Mouse (Mus musculus) heart, embryonic 14.5 days (tissue): ENCODE measurements at regions not wholly inside any gene's neighbourhood (a gene's known extent, or its start where the extent isn't known, plus 50 kb on each side); places are given as distances from the start of the nearest gene placed in this dataset.

Source experiments
- ATAC-seq: fragments of 200-750 bp; cut with Nextera tagmentation; 2 replicates; pipeline ENCODE4 v1.8.0; 2017; ENCODE audit warnings: low read depth, moderate TSS enrichment; ENCODE audit not compliant: insufficient number of reproducible peaks, insufficient read depth, low FRiP score
- H3K27ac ChIP-seq, 2 experiments: fragments of 200-500 bp in 1 of 2; fragments of 300-500 bp in 1 of 2; sonication (generic) in 1 of 2; replicated peaks in 1 of 2; 2 replicates each; pipeline ENCODE4 v1.5.1; 2012 to 2014; ENCODE audit warnings: low read depth in 2 of 2, low read length in 2 of 2, control low read depth in 1 of 2, mild to moderate bottlenecking in 1 of 2, mixed read lengths in 1 of 2; ENCODE audit not compliant: control insufficient read depth in 1 of 2, insufficient read depth in 1 of 2
- H3K27me3 ChIP-seq: fragments of 300-500 bp; sonication (generic); 2 replicates; pipeline ENCODE4 v1.6.1; 2014; ENCODE audit warnings: mild to moderate bottlenecking, low read length, control low read depth; ENCODE audit not compliant: control insufficient read depth, insufficient read depth
- H3K36me3 ChIP-seq: fragments of 300-500 bp; sonication (generic); 2 replicates; pipeline ENCODE4 v1.6.1; 2014; ENCODE audit warnings: mild to moderate bottlenecking, control low read depth, low read length, mixed read lengths; ENCODE audit not compliant: control insufficient read depth, insufficient read depth
- H3K4me1 ChIP-seq, 2 experiments: fragments of 200-500 bp in 1 of 2; fragments of 300-500 bp in 1 of 2; sonication (generic) in 1 of 2; 2 replicates each; pipeline ENCODE4 v1.6.1; 2012 to 2014; ENCODE audit warnings: low read length in 2 of 2, control low read depth in 1 of 2, mixed read lengths in 1 of 2; ENCODE audit not compliant: control insufficient read depth in 2 of 2, insufficient read depth in 2 of 2
- H3K4me2 ChIP-seq: fragments of 300-500 bp; sonication (generic); 2 replicates; pipeline ENCODE4 v1.6.1; 2014; ENCODE audit warnings: mild to moderate bottlenecking, low read length
- H3K4me3 ChIP-seq, 2 experiments: fragments of 200-500 bp in 1 of 2; fragments of 300-500 bp in 1 of 2; sonication (generic) in 1 of 2; 2 replicates each; pipeline ENCODE4 v1.5.1; 2012 to 2014; ENCODE audit warnings: low read length in 2 of 2, mild to moderate bottlenecking in 2 of 2, control low read depth in 1 of 2, low read depth in 1 of 2, moderate library complexity in 1 of 2; ENCODE audit not compliant: control insufficient read depth in 1 of 2, insufficient read depth in 1 of 2
- H3K9ac ChIP-seq: fragments of 300-500 bp; sonication (generic); 2 replicates; pipeline ENCODE4 v1.6.1; 2014; ENCODE audit warnings: mild to moderate bottlenecking, low read length
- H3K9me3 ChIP-seq: fragments of 300-500 bp; sonication (generic); 2 replicates; pipeline ENCODE4 v1.6.1; 2016; ENCODE audit warnings: low read length, control low read depth; ENCODE audit not compliant: control insufficient read depth
- WGBS: fragments of 180-500 bp; shearing (Covaris S2); extraction: QIAGEN DNeasy Blood & Tissue Kit; methylation state at CpG from one replicate; pipeline ENCODE4 v1.1.7; 2014; 5-methylcytosine and 5-hydroxymethylcytosine counted together

DNA sequence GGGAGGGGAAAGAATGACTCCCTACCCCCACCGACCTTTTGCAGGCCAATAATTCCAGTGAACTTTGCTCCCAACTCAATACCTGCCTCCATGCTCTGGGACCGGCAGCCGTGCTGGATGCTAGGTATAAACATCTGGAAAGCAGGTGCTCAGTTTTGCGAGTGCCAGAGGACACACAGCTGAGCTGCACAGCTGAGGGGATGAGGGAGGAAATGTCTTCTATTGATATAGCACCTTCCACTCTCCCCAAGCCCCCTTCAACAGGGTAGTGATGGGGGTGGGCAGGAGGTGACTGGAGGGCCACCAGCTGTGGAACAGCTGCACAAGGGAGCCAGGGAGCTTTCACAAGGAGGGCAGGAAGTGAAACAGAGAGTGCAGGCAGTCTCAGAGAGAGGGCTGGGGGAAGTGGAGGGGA, 421.8 kb downstream of the Tns1 start:
- no peak overlapping the region for H3K27ac ChIP-seq
- 0 out of 2 replicates have a peak, but pooled peaks cover 4% of the 10 kb centered on the region for H3K9me3 ChIP-seq
- no peaks in the 10 kb centered on the region for H3K36me3 ChIP-seq
- no peaks in the 10 kb centered on the region for H3K27me3 ChIP-seq
- no peak overlapping the region for H3K4me2 ChIP-seq
- H3K4me3 ChIP-seq, result no peak overlapping the region
- no peak overlapping the region for H3K9ac ChIP-seq
- no peak for ATAC-seq
- WGBS, result 57% methylated on average over 4 of the region's 4 CpGs
- peaks cover 0 to 3% of the 10 kb centered on the region in 2 experiments; a peak in 1 of 4 replicates for H3K4me1 ChIP-seq

GRCm38 (mm10) chr1:73693537-73693936, 430.7 kb downstream of the Tns1 start:
- Histone ChIP-seq H3K9me3 (no peaks in the 10 kb centered on the region), H3K4me1 (no peaks in the 10 kb centered on the region), H3K4me3 (no peak overlapping the region), H3K27me3 (no peaks in the 10 kb centered on the region), H3K27ac (no peak overlapping the region), H3K9ac (no peak overlapping the region), H3K36me3 (no peaks in the 10 kb centered on the region), H3K4me2 (no peak overlapping the region)
- WGBS, result 77% methylated on average over 2 of the region's 2 CpGs
- ATAC-seq, result peak; percentile 39; the same call in 1 of the 2 replicates

- 76% methylated on average over 4 of the region's 4 CpGs for WGBS
- H3K9me3 ChIP-seq, result no peaks in the 10 kb centered on the region
- no peak overlapping the region for H3K9ac ChIP-seq
- no peak overlapping the region for H3K4me2 ChIP-seq
- H3K27me3 ChIP-seq, result no peaks in the 10 kb centered on the region
- H3K4me1 ChIP-seq, result no peaks in the 10 kb centered on the region; a peak in 1 of 4 replicates
- H3K27ac ChIP-seq, result no peak overlapping the region
- H3K4me3 ChIP-seq, result no peak overlapping the region
- ATAC-seq, result no peak
- no peaks in the 10 kb centered on the region for H3K36me3 ChIP-seq
These were observed 438.5 kb downstream of the Tns1 start for GRCm38 (mm10) chr1:73685734-73686133.

DNA sequence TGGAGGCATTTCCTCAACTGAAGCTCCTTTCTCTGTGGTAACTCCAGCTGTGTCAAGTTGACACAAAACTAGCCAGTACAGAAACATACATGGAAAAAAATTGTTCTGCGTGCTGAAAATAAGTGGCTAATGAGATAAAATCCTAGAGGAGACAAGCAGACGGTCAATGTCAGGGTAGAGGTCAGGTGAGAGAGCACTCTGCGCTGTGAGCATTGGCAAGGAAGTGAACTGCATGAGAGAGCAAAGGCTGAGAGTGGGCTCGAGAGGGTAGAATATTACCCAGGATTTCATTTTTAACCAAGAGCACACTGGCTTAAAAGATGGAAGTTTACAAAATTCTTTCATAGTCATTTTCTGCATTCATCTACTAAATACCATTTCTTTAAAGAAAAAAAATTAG, 439.2 kb downstream of the Tns1 start:
- ATAC-seq, result no peak
- no peak overlapping the region for H3K27ac ChIP-seq
- H3K9ac ChIP-seq, result no peak overlapping the region
- H3K4me2 ChIP-seq, result no peak overlapping the region
- H3K36me3 ChIP-seq, result no peaks in the 10 kb centered on the region
- H3K9me3 ChIP-seq, result no peaks in the 10 kb centered on the region
- 47% methylated on average over 4 of the region's 4 CpGs for WGBS
- no peaks in the 10 kb centered on the region; a peak in 1 of 4 replicates for H3K4me1 ChIP-seq
- H3K27me3 ChIP-seq, result no peaks in the 10 kb centered on the region
- no peak overlapping the region for H3K4me3 ChIP-seq

DNA sequence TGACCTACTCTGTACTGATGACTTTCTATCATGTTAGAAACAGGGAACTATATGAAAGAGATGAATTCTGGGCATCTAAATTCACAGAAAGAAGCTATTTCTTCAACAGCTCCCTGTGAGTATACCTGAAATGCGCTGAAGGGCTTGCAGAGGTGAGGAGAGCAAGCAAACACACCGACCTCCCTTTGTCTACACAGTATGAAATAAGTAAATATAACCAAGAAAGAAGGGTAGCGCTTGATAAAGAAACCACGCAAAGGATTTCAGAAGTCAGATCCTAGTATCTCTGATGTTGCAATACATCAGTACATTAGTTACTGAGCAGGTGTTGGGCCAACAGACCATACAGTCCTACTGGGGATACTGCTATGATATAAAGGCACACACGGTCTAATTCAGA, 440.1 kb downstream of the Tns1 start:
- H3K27me3 ChIP-seq, result no peaks in the 10 kb centered on the region
- no peak overlapping the region for H3K27ac ChIP-seq
- WGBS, result 93% methylated on average over 5 of the region's 5 CpGs
- no peak overlapping the region for H3K4me2 ChIP-seq
- H3K9ac ChIP-seq, result no peak overlapping the region
- no peak overlapping the region for H3K4me3 ChIP-seq
- H3K4me1 ChIP-seq, result no peaks in the 10 kb centered on the region; a peak in 1 of 4 replicates
- no peaks in the 10 kb centered on the region for H3K36me3 ChIP-seq
- no peaks in the 10 kb centered on the region for H3K9me3 ChIP-seq
- no peak for ATAC-seq

DNA sequence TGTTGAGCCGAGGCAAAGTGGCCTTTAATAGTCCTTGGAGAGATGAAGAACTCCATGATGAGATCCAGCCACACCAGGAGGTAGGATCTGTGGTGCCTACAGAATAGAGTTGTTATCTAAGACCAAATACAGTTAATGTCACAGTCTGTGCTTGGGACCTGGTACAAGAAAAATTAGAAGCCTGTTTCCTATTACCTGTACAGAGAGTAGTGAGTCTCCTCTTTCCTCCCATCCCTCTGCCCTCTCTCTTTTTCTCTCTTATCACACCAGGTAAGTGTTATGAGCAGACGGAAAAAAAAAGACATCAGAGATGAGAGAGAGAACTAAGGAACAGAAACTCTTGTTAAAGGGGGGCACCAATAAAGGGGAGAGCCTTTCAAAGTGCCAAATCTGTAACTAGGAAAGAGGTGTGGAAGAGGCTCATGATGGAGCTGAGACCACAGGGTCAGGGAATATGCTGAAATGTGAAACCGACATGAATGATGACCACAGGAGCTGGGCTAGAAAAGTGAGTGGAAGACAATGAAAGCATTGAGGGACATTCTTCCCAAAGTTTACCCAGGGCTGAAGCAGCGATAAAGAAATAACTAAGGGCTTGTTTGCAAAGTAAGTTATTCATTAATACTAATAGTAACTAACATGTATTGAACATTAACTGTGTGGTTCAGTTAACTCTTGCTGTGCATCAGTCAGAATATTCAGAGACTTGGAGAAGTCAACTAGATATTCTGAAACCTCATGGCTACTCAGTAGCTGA, 440.9 kb downstream of the Tns1 start:
- no peaks in the 10 kb centered on the region for H3K9me3 ChIP-seq
- no peak overlapping the region for H3K4me2 ChIP-seq
- no peak overlapping the region for H3K9ac ChIP-seq
- ATAC-seq, result no peak
- no peaks in the 10 kb centered on the region for H3K27me3 ChIP-seq
- H3K4me3 ChIP-seq, result no peak overlapping the region
- H3K4me1 ChIP-seq, result no peaks in the 10 kb centered on the region; a peak in 1 of 4 replicates
- 63% methylated on average over 4 of the region's 4 CpGs for WGBS
- H3K36me3 ChIP-seq, result no peaks in the 10 kb centered on the region
- no peak overlapping the region for H3K27ac ChIP-seq

DNA sequence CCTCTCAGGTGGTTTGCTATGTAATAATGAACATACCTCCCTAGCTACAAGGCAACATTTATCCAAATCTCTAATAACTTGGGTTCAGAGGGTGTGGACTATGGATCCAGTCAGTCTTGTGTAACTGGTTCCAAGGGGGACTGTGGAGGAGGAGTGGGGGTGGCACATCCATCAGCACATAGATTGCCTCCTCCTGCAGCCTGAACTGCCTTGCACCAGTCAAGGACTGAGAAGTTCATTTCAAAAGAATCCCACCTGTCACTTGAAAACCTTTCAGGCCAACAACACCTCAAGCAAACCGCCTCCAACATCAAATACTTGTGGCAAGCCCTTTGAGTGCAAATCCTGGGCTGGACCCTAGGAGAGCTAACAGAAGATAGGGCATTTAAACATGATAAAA, 442.6 kb downstream of the Tns1 start:
- Histone ChIP-seq H3K4me1 (peaks cover 1 to 3% of the 10 kb centered on the region in 2 experiments; a peak in 3 of 4 replicates), H3K4me2 (no peak overlapping the region), H3K9me3 (no peaks in the 10 kb centered on the region), H3K27ac (no peak overlapping the region), H3K27me3 (no peaks in the 10 kb centered on the region), H3K4me3 (no peak overlapping the region), H3K36me3 (no peaks in the 10 kb centered on the region), H3K9ac (no peak overlapping the region)
- WGBS, result 52% methylated on average over 1 of the region's 1 CpGs
- no peak for ATAC-seq

DNA sequence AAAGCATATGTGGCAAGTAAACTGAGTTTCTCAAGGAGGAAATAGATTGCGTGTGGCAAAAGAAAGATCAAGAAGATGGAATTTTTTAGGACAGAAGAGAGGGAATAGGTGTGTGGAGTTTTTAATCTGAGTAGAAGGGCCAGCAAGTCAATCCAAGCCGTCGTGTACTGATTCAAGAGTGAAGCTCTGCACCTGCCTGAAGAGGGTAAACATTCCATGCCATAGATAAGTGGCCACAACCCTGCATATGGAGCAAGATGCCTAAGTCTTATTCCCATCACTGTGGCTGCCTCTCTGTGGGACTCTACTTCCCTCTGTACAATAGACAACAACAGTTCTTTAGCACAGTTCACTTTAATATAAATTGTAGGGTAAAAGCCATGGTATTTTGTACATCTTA, 443.4 kb downstream of the Tns1 start:
- H3K4me2 ChIP-seq, result no peak overlapping the region
- ATAC-seq, result no peak
- 76% methylated on average over 3 of the region's 3 CpGs for WGBS
- H3K27ac ChIP-seq, result no peak overlapping the region
- H3K27me3 ChIP-seq, result no peaks in the 10 kb centered on the region
- no peak overlapping the region for H3K4me3 ChIP-seq
- H3K4me1 ChIP-seq, result peaks cover 2 to 3% of the 10 kb centered on the region in 2 experiments; a peak in 3 of 4 replicates
- H3K9me3 ChIP-seq, result peaks cover under 1% of the 10 kb centered on the region; the same call in 1 of the 2 replicates
- no peak overlapping the region for H3K9ac ChIP-seq
- no peaks in the 10 kb centered on the region for H3K36me3 ChIP-seq
